Mouse (Mus musculus) urinary bladder, adult 18-20 months (tissue): ENCODE measurements at regions not wholly inside any gene's neighbourhood (a gene's known extent, or its start where the extent isn't known, plus 50 kb on each side); places are given as distances from the start of the nearest gene placed in this dataset.
A peak's percentile ranks its signal among the peaks of the same experiment; 100 is the strongest.

Source experiments
- DNase-seq, 2 experiments: peaks; one replicate each; pipeline ENCODE4 v3.0.0; 2022; ENCODE audit warnings: low spot score in 2 of 2, mixed read lengths in 2 of 2

GRCm38 (mm10) chr8:117898015-117898414 lies 96.3 kb upstream of the Mphosph6 start:
- no peak for DNase-seq

- DNase-seq = no peak
Observed at GRCm38 (mm10) chr8:117894861-117895260, 93.1 kb upstream of the Mphosph6 start.

DNA sequence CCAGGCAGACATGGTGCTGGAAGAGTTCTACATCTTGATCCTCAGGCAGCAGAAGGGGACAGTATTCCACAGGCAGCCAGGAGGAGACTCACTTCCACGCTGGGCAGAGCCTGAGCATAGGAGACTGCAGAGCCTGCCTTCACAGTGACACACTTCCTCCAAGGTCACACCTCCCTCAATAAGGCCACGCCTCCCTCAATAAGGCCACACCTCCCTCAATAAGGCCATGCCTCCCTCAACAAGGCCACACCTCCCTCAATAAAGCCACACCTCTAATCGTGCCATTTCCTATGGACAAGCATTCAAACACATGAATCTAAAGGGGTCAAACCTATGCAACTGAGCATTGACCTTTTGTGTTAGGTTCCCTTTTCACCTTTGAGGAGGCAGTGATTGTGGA lies 88.5 kb upstream of the Mphosph6 start:
- DNase-seq = no peak

- no peak for DNase-seq
Observed at GRCm38 (mm10) chr8:117881414-117881973, 79.8 kb upstream of the Mphosph6 start.

- DNase-seq = no peak
Observed at GRCm38 (mm10) chr8:117880279-117880975, 78.7 kb upstream of the Mphosph6 start.

DNA sequence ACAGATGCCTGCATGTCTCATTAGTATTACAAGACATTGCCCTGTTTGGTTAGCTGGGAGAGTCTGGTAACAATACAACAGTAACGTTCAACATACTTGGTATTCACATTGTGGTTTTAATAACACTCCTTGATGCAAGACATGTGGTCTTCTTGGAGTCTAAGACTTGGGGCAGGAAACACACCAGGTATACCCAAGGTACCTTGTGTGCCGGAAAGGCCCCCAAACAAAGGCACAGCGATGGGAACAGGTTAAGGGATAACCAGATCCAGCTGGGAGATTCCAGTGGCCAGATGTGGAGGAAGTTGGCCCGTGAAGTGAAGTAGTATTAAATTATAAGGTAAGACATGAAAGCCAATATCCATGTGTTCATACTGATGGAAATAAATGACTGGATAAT lies 71.9 kb upstream of the Mphosph6 start:
- DNase-seq = no peak

- DNase-seq = no peak
Observed at GRCm38 (mm10) chr8:117867138-117867537, 65.4 kb upstream of the Mphosph6 start.

- DNase-seq = no peak
Observed at GRCm38 (mm10) chr8:117865014-117865413, 63.3 kb upstream of the Mphosph6 start.

GRCm38 (mm10) chr8:117863837-117864236 lies 62.1 kb upstream of the Mphosph6 start:
- DNase-seq = peak; percentile 33 to 41

GRCm38 (mm10) chr8:117862318-117862717 lies 60.6 kb upstream of the Mphosph6 start:
- DNase-seq = no peak

DNA sequence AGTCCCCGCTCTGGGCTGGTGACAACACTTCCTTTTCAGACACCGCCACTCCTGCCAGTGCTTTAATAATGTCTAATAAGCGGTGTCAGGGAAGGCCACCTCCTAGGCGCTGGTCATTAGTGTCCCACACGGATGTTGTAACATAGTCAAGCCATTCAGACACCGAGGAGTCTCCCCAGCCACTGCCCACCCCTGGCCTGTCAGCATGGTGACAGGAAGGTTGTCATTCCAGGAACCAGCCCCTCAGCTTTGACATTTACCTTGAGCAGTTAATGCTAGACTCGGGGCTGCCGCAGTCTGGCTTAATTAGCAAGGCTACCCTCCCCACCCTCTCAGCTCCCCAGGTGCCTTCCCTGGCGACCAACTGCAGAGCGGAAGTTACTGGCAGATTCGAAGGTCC lies 58.0 kb upstream of the Mphosph6 start:
- DNase-seq = no peak

GRCm38 (mm10) chr8:117859095-117859494 lies 57.4 kb upstream of the Mphosph6 start:
- DNase-seq = no peak

GRCm38 (mm10) chr8:117856121-117856520 lies 54.4 kb upstream of the Mphosph6 start:
- no peak for DNase-seq

GRCm38 (mm10) chr8:117854942-117855491 lies 53.3 kb upstream of the Mphosph6 start:
- DNase-seq = no peak

GRCm38 (mm10) chr8:117854301-117854700 lies 52.6 kb upstream of the Mphosph6 start:
- DNase-seq = no peak

- peak in 1 of 2 experiments; percentile 4 for DNase-seq
Observed at GRCm38 (mm10) chr8:117853408-117853807, 51.7 kb upstream of the Mphosph6 start.

GRCm38 (mm10) chr8:117852521-117852920 lies 50.8 kb upstream of the Mphosph6 start:
- no peak for DNase-seq
